Mouse (Mus musculus) embryo, embryonic 9.5 days (tissue): ENCODE measurements around the gene Hrh2.

Source experiments
- DNase-seq: peaks from one replicate; pipeline ENCODE4 v3.0.0-alpha.2; 2017; ENCODE audit errors: extremely low spot score

Gene Hrh2

GRCm38 (mm10) chr13:54176406-54177020 lies 15.4 kb upstream of the Hrh2 start:
- no peak for DNase-seq

GRCm38 (mm10) chr13:54177346-54177745 lies 14.6 kb upstream of the Hrh2 start:
- no peak for DNase-seq

- DNase-seq, result no peak
These were observed 13.3 kb upstream of the Hrh2 start for GRCm38 (mm10) chr13:54178647-54179046.

- no peak for DNase-seq
These were observed 12.0 kb upstream of the Hrh2 start for GRCm38 (mm10) chr13:54179971-54180370.

GRCm38 (mm10) chr13:54180461-54180860 lies 11.5 kb upstream of the Hrh2 start:
- DNase-seq, result no peak

- DNase-seq, result no peak
These were observed 10.6 kb upstream of the Hrh2 start for GRCm38 (mm10) chr13:54181318-54181717.

- DNase-seq, result no peak
These were observed 10.0 kb upstream of the Hrh2 start for GRCm38 (mm10) chr13:54181947-54182346.

GRCm38 (mm10) chr13:54186394-54186793 lies 5.5 kb upstream of the Hrh2 start:
- DNase-seq, result no peak

- no peak for DNase-seq
These were observed 3.7 kb upstream of the Hrh2 start for GRCm38 (mm10) chr13:54188190-54188706.

GRCm38 (mm10) chr13:54189896-54190295 lies 2.0 kb upstream of the Hrh2 start:
- DNase-seq, result no peak

- DNase-seq, result no peak
These were observed 748 bp upstream of the Hrh2 start for GRCm38 (mm10) chr13:54191181-54191580.

GRCm38 (mm10) chr13:54193580-54193979 lies 1.7 kb downstream of the Hrh2 start:
- DNase-seq, result no peak

- DNase-seq, result no peak
These were observed 7.1 kb downstream of the Hrh2 start for GRCm38 (mm10) chr13:54199000-54199399.

GRCm38 (mm10) chr13:54202458-54202857 lies 10.5 kb downstream of the Hrh2 start:
- DNase-seq, result no peak

GRCm38 (mm10) chr13:54203419-54203818 lies 11.5 kb downstream of the Hrh2 start:
- no peak for DNase-seq

- no peak for DNase-seq
These were observed 13.3 kb downstream of the Hrh2 start for GRCm38 (mm10) chr13:54205195-54205594.

- DNase-seq, result no peak
These were observed 14.3 kb downstream of the Hrh2 start for GRCm38 (mm10) chr13:54206140-54206753.

- DNase-seq, result no peak
These were observed 17.7 kb downstream of the Hrh2 start for GRCm38 (mm10) chr13:54209476-54210253.

- DNase-seq, result no peak
These were observed 19.9 kb downstream of the Hrh2 start for GRCm38 (mm10) chr13:54211528-54212488.

GRCm38 (mm10) chr13:54212516-54212915 lies 20.6 kb downstream of the Hrh2 start:
- no peak for DNase-seq

GRCm38 (mm10) chr13:54215266-54215665 lies 23.3 kb downstream of the Hrh2 start:
- no peak for DNase-seq
